Mouse (Mus musculus) hindbrain, postnatal 0 days (tissue): ENCODE results near the gene Znrf1. TPM values are rescaled to one million over a fixed set of nuclear protein-coding genes. Genes with fewer than 3 reads are reported as not detected.

Source experiments
- ATAC-seq: fragments of 200-750 bp; cut with Nextera tagmentation; 2 replicates; pipeline ENCODE4 v1.8.0; 2017; ENCODE audit warnings: mild to moderate bottlenecking, moderate TSS enrichment, moderate library complexity
- DNase-seq: peaks from one replicate; pipeline ENCODE4 v3.0.0-alpha.2; 2015; ENCODE audit warnings: low spot score
- H3K27ac ChIP-seq: fragments of 300-500 bp; sonication (generic); 2 replicates; pipeline ENCODE4 v1.5.1; 2014; ENCODE audit warnings: mild to moderate bottlenecking
- H3K27me3 ChIP-seq: fragments of 300-500 bp; sonication (generic); 2 replicates; pipeline ENCODE4 v1.6.1; 2014; ENCODE audit warnings: low read length, mixed read lengths; ENCODE audit not compliant: insufficient read depth
- H3K36me3 ChIP-seq: fragments of 300-500 bp; sonication (generic); 2 replicates; pipeline ENCODE4 v1.6.1; 2014; ENCODE audit warnings: low read length, mixed read lengths; ENCODE audit not compliant: insufficient read depth
- H3K4me1 ChIP-seq: fragments of 300-500 bp; sonication (generic); 2 replicates; pipeline ENCODE4 v1.6.1; 2014; ENCODE audit warnings: antibody characterized with exemption, low read length, mixed read lengths; ENCODE audit not compliant: insufficient read depth
- H3K4me2 ChIP-seq: fragments of 300-500 bp; sonication (generic); 2 replicates; pipeline ENCODE4 v1.6.1; 2014; ENCODE audit warnings: low read depth, mild to moderate bottlenecking, low read length, moderate library complexity, mixed read lengths
- H3K4me3 ChIP-seq: fragments of 300-500 bp; sonication (generic); 2 replicates; pipeline ENCODE4 v1.5.1; 2014; ENCODE audit warnings: low read length
- H3K9ac ChIP-seq: fragments of 300-500 bp; sonication (generic); replicated peaks from 2 replicates; pipeline ENCODE4 v1.6.1; 2014; ENCODE audit warnings: mild to moderate bottlenecking, low read length, moderate library complexity, mixed read lengths
- H3K9me3 ChIP-seq: fragments of 300-500 bp; sonication (generic); 2 replicates; pipeline ENCODE4 v1.6.1; 2016; ENCODE audit warnings: low read length, mixed read lengths
- CTCF ChIP-seq: IDR thresholded peaks from 2 replicates; pipeline ENCODE4 v1.5.1; 2016; ENCODE audit warnings: antibody characterized with exemption, control low read depth, low read depth
- WGBS: fragments of 180-500 bp; shearing (Covaris S2); extraction: QIAGEN DNeasy Blood & Tissue Kit; methylation state at CpG from one replicate; pipeline ENCODE4 v1.1.7; 2014; 5-methylcytosine and 5-hydroxymethylcytosine counted together
- polyA plus RNA-seq: library from polyadenylated mRNA; unstranded; fragments of >200 nt; fragmentation: Nextera tagmentation; extraction: Ambion mirVana; gene quantifications from 2 replicates; pipeline ENCODE4 v1.2.1, GENCODE M21; 2015
- total RNA-seq: library from RNA; depleted of rRNA; stranded (reverse); fragments of >200 nt; gene quantifications from 2 replicates; pipeline ENCODE4 v1.2.3, GENCODE M21; 2014

The Znrf1 gene
- total and polyA plus RNA-seq, 2 experiments from 2014 or later, result 76.1 to 194 TPM

DNA sequence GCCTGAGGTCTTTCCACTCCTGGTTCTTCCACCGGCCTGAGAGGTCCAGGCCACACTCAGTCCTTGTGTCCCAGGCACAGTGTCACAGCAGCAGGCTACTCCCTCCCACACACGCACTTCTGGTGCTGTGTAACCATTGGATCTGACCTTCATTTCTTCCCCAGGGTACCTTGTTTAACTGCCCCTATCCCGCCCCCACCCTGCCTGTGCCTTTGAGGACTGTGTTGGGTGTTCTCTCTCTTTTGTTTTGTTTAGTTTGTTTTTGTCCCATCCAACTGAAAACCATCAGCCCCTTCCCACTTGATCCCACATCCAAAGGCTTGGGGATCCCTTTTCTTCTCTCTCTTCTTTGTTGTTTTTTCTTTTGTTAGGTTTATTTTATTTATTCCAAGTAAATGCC lies 86.2 kb downstream of the Znrf1 start:
- H3K27me3 ChIP-seq, result no peaks in the 10 kb centered on the region
- no peaks in the 10 kb centered on the region for H3K4me1 ChIP-seq
- H3K36me3 ChIP-seq, result no peaks in the 10 kb centered on the region
- H3K4me2 ChIP-seq, result no peak overlapping the region
- no peak for TF ChIP-seq CTCF
- ATAC-seq (no peak), DNase-seq (no peak)
- H3K9ac ChIP-seq, result no peak overlapping the region
- no peaks in the 10 kb centered on the region for H3K9me3 ChIP-seq
- no peak overlapping the region for H3K27ac ChIP-seq
- WGBS, result 64% methylated on average over 3 of the region's 3 CpGs
- H3K4me3 ChIP-seq, result no peak overlapping the region

DNA sequence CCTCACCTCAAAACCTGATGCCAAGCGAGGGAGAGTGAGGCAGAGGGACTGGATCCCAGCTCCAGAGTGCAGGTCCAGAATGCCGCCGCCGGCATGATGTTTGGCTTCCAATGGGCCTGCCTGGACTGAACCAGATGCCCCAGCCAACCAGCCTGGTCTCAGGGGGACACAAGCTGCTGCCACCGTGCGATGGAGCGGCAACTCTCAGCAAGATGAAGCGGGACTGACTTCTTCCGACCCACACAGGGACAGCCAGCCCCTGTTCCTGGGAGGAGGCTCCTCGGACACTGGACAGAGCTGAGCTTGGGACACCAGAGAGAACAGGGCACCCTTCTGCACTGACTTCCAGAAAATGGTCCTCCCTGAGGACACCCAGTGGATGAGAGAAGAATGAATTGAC lies 86.7 kb downstream of the Znrf1 start:
- no peak for TF ChIP-seq CTCF
- no peaks in the 10 kb centered on the region for H3K36me3 ChIP-seq
- H3K4me2 ChIP-seq, result no peak overlapping the region
- H3K9ac ChIP-seq, result no peak overlapping the region
- H3K9me3 ChIP-seq, result no peaks in the 10 kb centered on the region
- no peak for ATAC-seq
- no peaks in the 10 kb centered on the region for H3K27me3 ChIP-seq
- H3K4me3 ChIP-seq, result no peak overlapping the region
- no peak for DNase-seq
- H3K4me1 ChIP-seq, result no peaks in the 10 kb centered on the region
- WGBS, result 42% methylated on average over 10 of the region's 10 CpGs
- no peak overlapping the region for H3K27ac ChIP-seq

- ATAC-seq (no peak), DNase-seq (no peak)
- Histone ChIP-seq H3K4me3 (no peak overlapping the region), H3K9me3 (no peaks in the 10 kb centered on the region), H3K9ac (no peak overlapping the region), H3K27ac (no peak overlapping the region), H3K36me3 (no peaks in the 10 kb centered on the region), H3K27me3 (no peaks in the 10 kb centered on the region), H3K4me2 (no peak overlapping the region), H3K4me1 (no peaks in the 10 kb centered on the region)
- TF ChIP-seq CTCF, result no peak
- WGBS, result 74% methylated on average over 12 of the region's 12 CpGs
Observed at GRCm38 (mm10) chr8:111624081-111624852, 88.4 kb downstream of the Znrf1 start.

GRCm38 (mm10) chr8:111624853-111625221 lies 88.9 kb downstream of the Znrf1 start:
- 92% methylated on average over 10 of the region's 10 CpGs for WGBS
- Histone ChIP-seq H3K4me3 (no peak overlapping the region), H3K4me2 (no peak overlapping the region), H3K27ac (no peak overlapping the region), H3K9ac (no peak overlapping the region), H3K36me3 (no peaks in the 10 kb centered on the region), H3K27me3 (no peaks in the 10 kb centered on the region), H3K4me1 (peaks cover under 1% of the 10 kb centered on the region; the same call in 1 of the 2 replicates), H3K9me3 (no peaks in the 10 kb centered on the region)
- no peak for TF ChIP-seq CTCF
- ATAC-seq (no peak), DNase-seq (no peak)

GRCm38 (mm10) chr8:111625694-111626527 lies 90.0 kb downstream of the Znrf1 start:
- peak; percentile 89 for TF ChIP-seq CTCF
- Histone ChIP-seq H3K36me3 (no peaks in the 10 kb centered on the region), H3K4me2 (no peak overlapping the region), H3K27me3 (no peaks in the 10 kb centered on the region), H3K9ac (no peak overlapping the region), H3K9me3 (no peaks in the 10 kb centered on the region), H3K4me3 (no peak overlapping the region), H3K4me1 (peaks cover 3% of the 10 kb centered on the region; the same call in 1 of the 2 replicates), H3K27ac (no peak overlapping the region)
- DNase-seq (peak; percentile 83), ATAC-seq (no peak)
- WGBS, result 37% methylated on average over 6 of the region's 6 CpGs

GRCm38 (mm10) chr8:111626528-111626820 lies 90.6 kb downstream of the Znrf1 start:
- no peak for ATAC-seq
- Histone ChIP-seq H3K4me2 (no peak overlapping the region), H3K27me3 (no peaks in the 10 kb centered on the region), H3K9me3 (no peaks in the 10 kb centered on the region), H3K36me3 (no peaks in the 10 kb centered on the region), H3K9ac (no peak overlapping the region), H3K27ac (no peak overlapping the region), H3K4me1 (peaks cover 3% of the 10 kb centered on the region; the same call in 1 of the 2 replicates), H3K4me3 (no peak overlapping the region)
- WGBS, result 79% methylated on average over 8 of the region's 8 CpGs
- TF ChIP-seq CTCF, result no peak
- DNase-seq, result no peak

- Histone ChIP-seq H3K4me3 (no peak overlapping the region), H3K9me3 (no peaks in the 10 kb centered on the region), H3K4me1 (peaks cover 3% of the 10 kb centered on the region; the same call in 1 of the 2 replicates), H3K27me3 (no peaks in the 10 kb centered on the region), H3K4me2 (no peak overlapping the region), H3K36me3 (no peaks in the 10 kb centered on the region), H3K27ac (no peak overlapping the region), H3K9ac (no peak overlapping the region)
- 87% methylated on average over 14 of the region's 14 CpGs for WGBS
- ATAC-seq, result no peak
- no peak for DNase-seq
- TF ChIP-seq CTCF, result no peak
Observed at GRCm38 (mm10) chr8:111626933-111627332, 91.0 kb downstream of the Znrf1 start.
